Mouse (Mus musculus): ENCODE results near the gene Dnah9. TPM values are rescaled to one million over a fixed set of nuclear protein-coding genes. Genes with fewer than 3 reads are reported as not detected.

Gene Dnah9
- polyA plus RNA-seq, 1 experiment from 2014 or later = not detected

- no peak overlapping the region for H3K27ac ChIP-seq
- no peaks in the 10 kb centered on the region for H3K79me2 ChIP-seq (ENCODE audit: inconsistent target)
- WGBS (ENCODE audit: missing documents) = 91% methylated on average over 4 of the region's 4 CpGs
These were observed 306.9 kb downstream of the Dnah9 start for GRCm38 (mm10) chr11:65861476-65861875.

GRCm38 (mm10) chr11:65852066-65852465, 316.3 kb downstream of the Dnah9 start:
- Histone ChIP-seq H3K4me3 (ENCODE audit: inconsistent target) (no peak overlapping the region), H3K36me3 (ENCODE audit: inconsistent target) (no peaks in the 10 kb centered on the region), H3K79me2 (ENCODE audit: inconsistent target) (no peaks in the 10 kb centered on the region), H3K27ac (no peak overlapping the region)
- 9% methylated on average over 1 of the region's 1 CpGs for WGBS (ENCODE audit: missing documents)

More at GRCm38 (mm10) chr11:65861476-65861875, 306.9 kb downstream of the Dnah9 start:
- Histone ChIP-seq H3K4me3 (ENCODE audit: inconsistent target) (no peak overlapping the region), H3K36me3 (ENCODE audit: inconsistent target) (no peaks in the 10 kb centered on the region)

- WGBS (ENCODE audit: missing documents) = 81% methylated on average over 5 of the region's 5 CpGs
- no peak overlapping the region for H3K4me3 ChIP-seq (ENCODE audit: inconsistent target)
- H3K27ac ChIP-seq = no peak overlapping the region
- H3K79me2 ChIP-seq (ENCODE audit: inconsistent target) = no peaks in the 10 kb centered on the region
- H3K36me3 ChIP-seq (ENCODE audit: inconsistent target) = no peaks in the 10 kb centered on the region
These were observed 321.9 kb downstream of the Dnah9 start for GRCm38 (mm10) chr11:65846446-65846845.

DNA sequence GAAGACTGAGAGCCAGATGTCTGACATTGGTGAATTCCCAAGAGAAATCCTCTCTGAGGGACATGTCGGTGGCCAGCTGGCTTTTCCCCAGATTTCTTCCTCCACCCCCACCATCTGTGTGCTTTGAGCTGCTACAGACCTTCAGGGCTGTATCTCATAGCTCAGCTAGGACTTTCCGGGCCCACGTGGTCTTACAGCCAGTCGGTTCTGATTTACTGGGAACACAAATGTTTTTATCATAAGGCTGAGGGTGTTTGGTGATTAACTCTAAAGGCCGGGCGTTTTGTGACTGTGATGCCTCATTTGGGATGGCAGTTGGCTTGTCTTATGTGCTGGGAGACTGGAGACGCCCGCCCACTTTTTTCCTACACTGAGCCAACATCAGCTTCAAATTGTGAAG, 329.4 kb downstream of the Dnah9 start:
- H3K4me3 ChIP-seq (ENCODE audit: inconsistent target) = no peak overlapping the region
- no peaks in the 10 kb centered on the region for H3K36me3 ChIP-seq (ENCODE audit: inconsistent target)
- H3K79me2 ChIP-seq (ENCODE audit: inconsistent target) = no peaks in the 10 kb centered on the region
- no peak overlapping the region for H3K27ac ChIP-seq
- WGBS (ENCODE audit: missing documents) = 92% methylated on average over 8 of the region's 8 CpGs

- Histone ChIP-seq H3K36me3 (ENCODE audit: inconsistent target) (peaks cover 76% of the 10 kb centered on the region), H3K27ac (no peak overlapping the region), H3K4me3 (ENCODE audit: inconsistent target) (no peak overlapping the region), H3K79me2 (ENCODE audit: inconsistent target) (no peaks in the 10 kb centered on the region)
- 98% methylated on average over 3 of the region's 3 CpGs for WGBS (ENCODE audit: missing documents)
These were observed 343.8 kb downstream of the Dnah9 start for GRCm38 (mm10) chr11:65824556-65824955.

- peaks cover 68% of the 10 kb centered on the region for H3K36me3 ChIP-seq (ENCODE audit: inconsistent target)
- WGBS (ENCODE audit: missing documents) = 22% methylated on average over 7 of the region's 7 CpGs
- no peaks in the 10 kb centered on the region for H3K79me2 ChIP-seq (ENCODE audit: inconsistent target)
- H3K4me3 ChIP-seq (ENCODE audit: inconsistent target) = no peak overlapping the region
- no peak overlapping the region for H3K27ac ChIP-seq
These were observed 347.5 kb downstream of the Dnah9 start for GRCm38 (mm10) chr11:65820877-65821276.

DNA sequence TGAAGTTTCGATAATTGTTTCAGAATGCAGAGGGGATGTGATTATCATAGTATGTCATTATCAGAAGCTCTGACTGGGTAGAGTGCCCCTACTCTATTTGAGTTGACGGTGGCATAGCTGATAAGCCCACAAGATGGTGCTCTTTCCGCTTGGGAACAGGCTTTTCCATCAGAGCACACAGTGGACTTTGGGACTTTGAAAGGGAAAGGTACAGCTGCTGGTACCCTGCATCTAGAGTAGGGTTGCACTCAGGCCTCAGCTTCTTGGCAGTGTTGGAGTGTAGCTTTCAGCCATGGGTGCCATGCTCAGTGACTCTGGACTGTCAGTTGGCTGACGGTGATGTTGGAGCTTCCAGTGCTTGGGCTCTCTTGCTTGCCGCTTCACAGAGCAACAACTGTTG, 348.1 kb downstream of the Dnah9 start:
- Histone ChIP-seq H3K36me3 (ENCODE audit: inconsistent target) (peaks cover 68% of the 10 kb centered on the region), H3K79me2 (ENCODE audit: inconsistent target) (no peaks in the 10 kb centered on the region), H3K27ac (no peak overlapping the region), H3K4me3 (ENCODE audit: inconsistent target) (no peak overlapping the region)
- 95% methylated on average over 5 of the region's 5 CpGs for WGBS (ENCODE audit: missing documents)

- H3K4me3 ChIP-seq (ENCODE audit: inconsistent target) = no peak overlapping the region
- H3K27ac ChIP-seq = no peak overlapping the region
- H3K79me2 ChIP-seq (ENCODE audit: inconsistent target) = peaks cover 6% of the 10 kb centered on the region; the same call in 1 of the 2 replicates
- H3K36me3 ChIP-seq (ENCODE audit: inconsistent target) = peaks cover 62% of the 10 kb centered on the region
- 79% methylated on average over 1 of the region's 1 CpGs for WGBS (ENCODE audit: missing documents)
These were observed 350.2 kb downstream of the Dnah9 start for GRCm38 (mm10) chr11:65818193-65818592.

GRCm38 (mm10) chr11:65816237-65816636, 352.1 kb downstream of the Dnah9 start:
- Histone ChIP-seq H3K79me2 (ENCODE audit: inconsistent target) (peaks cover 25% of the 10 kb centered on the region), H3K4me3 (ENCODE audit: inconsistent target) (no peak overlapping the region), H3K36me3 (ENCODE audit: inconsistent target) (peaks cover 46% of the 10 kb centered on the region; the same call in 1 of the 2 replicates), H3K27ac (no peak overlapping the region)
- 92% methylated on average over 6 of the region's 6 CpGs for WGBS (ENCODE audit: missing documents)

GRCm38 (mm10) chr11:65814381-65814780, 354.0 kb downstream of the Dnah9 start:
- Histone ChIP-seq H3K79me2 (ENCODE audit: inconsistent target) (peaks cover 44% of the 10 kb centered on the region), H3K4me3 (ENCODE audit: inconsistent target) (no peak overlapping the region), H3K27ac (no peak overlapping the region), H3K36me3 (ENCODE audit: inconsistent target) (peaks cover 41% of the 10 kb centered on the region; the same call in 1 of the 2 replicates)
- 96% methylated on average over 9 of the region's 9 CpGs for WGBS (ENCODE audit: missing documents)

- WGBS (ENCODE audit: missing documents) = 91% methylated on average over 5 of the region's 5 CpGs
- no peak overlapping the region for H3K27ac ChIP-seq
These were observed 356.3 kb downstream of the Dnah9 start for GRCm38 (mm10) chr11:65812088-65812487.

DNA sequence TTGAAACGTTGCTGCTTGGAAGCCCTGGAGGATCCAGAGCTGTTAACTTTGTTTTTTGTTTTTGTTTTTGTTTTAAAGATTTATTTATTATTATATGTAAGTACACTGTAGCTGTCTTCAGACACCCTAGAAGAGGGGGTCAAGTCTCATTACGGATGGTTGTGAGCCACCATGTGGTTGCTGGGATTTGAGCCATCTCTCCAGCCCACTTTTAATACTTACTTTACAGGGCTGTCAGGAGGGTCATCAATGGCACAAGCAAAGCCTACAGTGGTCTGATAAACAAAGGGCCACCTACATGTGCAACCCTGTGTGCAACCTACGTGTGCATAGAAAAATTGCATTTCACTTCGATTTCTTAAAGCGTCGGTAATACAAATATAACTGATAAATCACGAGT, 360.8 kb downstream of the Dnah9 start:
- Histone ChIP-seq H3K4me3 (ENCODE audit: inconsistent target) (peak overlapping the region; percentile 89), H3K36me3 (ENCODE audit: inconsistent target) (no peaks in the 10 kb centered on the region), H3K79me2 (ENCODE audit: inconsistent target) (peaks cover 54% of the 10 kb centered on the region), H3K27ac (peak overlapping the region; percentile 64)
- WGBS (ENCODE audit: missing documents) = 37% methylated on average over 7 of the region's 7 CpGs

More at GRCm38 (mm10) chr11:65812088-65812487, 356.3 kb downstream of the Dnah9 start:
- H3K79me2 ChIP-seq (ENCODE audit: inconsistent target) = peaks cover 65% of the 10 kb centered on the region
- H3K36me3 ChIP-seq (ENCODE audit: inconsistent target) = peaks cover 29% of the 10 kb centered on the region; the same call in 1 of the 2 replicates
- H3K4me3 ChIP-seq (ENCODE audit: inconsistent target) = no peak overlapping the region

DNA sequence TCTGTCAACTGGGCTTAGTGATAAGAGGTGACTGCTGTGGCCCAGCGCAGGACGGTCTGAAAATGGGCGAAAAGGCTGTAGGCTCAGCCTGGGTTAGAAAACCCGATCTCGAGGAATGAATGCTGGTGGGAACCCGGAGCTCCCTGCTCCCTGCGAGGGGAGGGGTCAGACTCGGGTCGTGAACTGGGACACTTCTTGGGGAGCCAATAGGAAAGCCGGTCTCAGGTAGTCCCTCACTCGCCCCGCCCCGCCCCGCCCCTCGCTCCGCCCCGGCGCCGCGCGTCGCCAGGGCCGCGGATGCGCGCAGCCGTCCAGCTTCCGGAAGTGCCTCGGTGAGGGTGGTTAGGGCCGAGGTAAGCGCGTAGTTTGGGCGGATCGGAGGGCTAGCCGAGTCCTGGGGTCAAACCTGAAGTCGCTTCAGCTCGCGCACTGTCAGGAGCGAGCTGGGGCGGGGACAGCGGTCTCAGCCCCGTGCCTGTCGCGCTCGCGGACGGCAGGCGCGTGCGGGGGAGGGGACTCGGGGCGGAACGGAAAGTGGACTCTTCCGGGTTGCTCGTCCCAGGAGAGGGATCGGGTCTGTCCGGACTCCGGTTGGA, 361.3 kb downstream of the Dnah9 start, which contains the start of gene Zkscan6:
Gene Zkscan6, plus strand, starts transcription at position 267 of the 596 bp plus-strand sequence.
- Histone ChIP-seq H3K4me3 (ENCODE audit: inconsistent target) (peak within 1 kb of the TSS; percentile 89), H3K36me3 (ENCODE audit: inconsistent target) (no peaks in the 10 kb centered on the region), H3K79me2 (ENCODE audit: inconsistent target) (peaks cover 48% of the 10 kb centered on the region), H3K27ac (peak within 1 kb of the TSS; percentile 64)
- under 1% methylated on average over 58 of the region's 58 CpGs for WGBS (ENCODE audit: missing documents)

DNA sequence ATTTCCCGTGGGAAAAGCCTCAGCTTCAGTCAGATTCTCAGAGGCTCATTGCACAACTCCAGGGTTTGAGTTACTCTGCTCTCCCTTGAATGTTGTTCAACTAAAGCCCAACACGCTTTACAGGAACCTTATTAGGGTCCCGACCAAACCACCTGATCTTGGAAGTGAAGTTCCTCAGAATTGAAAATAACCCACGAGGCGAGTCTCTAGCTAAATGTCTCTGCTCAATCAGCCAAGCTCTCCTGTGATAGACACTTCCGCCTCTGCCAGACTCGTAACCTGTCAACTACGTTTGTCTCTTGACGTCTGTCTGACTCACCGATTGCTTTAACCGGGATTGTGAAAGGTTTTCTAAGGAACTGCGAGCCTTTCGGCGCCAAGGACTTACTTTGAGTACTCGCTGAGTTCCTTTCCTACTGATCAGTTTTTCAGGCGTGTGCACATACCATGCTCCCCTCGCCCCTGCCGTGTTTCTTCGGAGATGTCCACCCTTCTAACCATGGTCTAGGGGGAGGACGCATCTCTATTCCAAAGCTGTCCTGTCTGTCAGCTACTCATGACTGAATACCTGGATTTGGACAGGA, 361.9 kb downstream of the Dnah9 start:
- 3% methylated on average over 20 of the region's 20 CpGs for WGBS (ENCODE audit: missing documents)
- H3K27ac ChIP-seq = peak overlapping the region; percentile 33
- H3K4me3 ChIP-seq (ENCODE audit: inconsistent target) = peak overlapping the region; percentile 65
- H3K36me3 ChIP-seq (ENCODE audit: inconsistent target) = no peaks in the 10 kb centered on the region
- peaks cover 42% of the 10 kb centered on the region for H3K79me2 ChIP-seq (ENCODE audit: inconsistent target)

- Histone ChIP-seq H3K79me2 (ENCODE audit: inconsistent target) (no peaks in the 10 kb centered on the region), H3K27ac (no peak overlapping the region), H3K4me3 (ENCODE audit: inconsistent target) (no peak overlapping the region), H3K36me3 (ENCODE audit: inconsistent target) (no peaks in the 10 kb centered on the region)
- 93% methylated on average over 3 of the region's 3 CpGs for WGBS (ENCODE audit: missing documents)
These were observed 366.5 kb downstream of the Dnah9 start for GRCm38 (mm10) chr11:65801899-65802298.
